Mouse (Mus musculus) C2C12 (cell line): ENCODE results near the gene Bub1.

Experiments
- CTCF ChIP-seq: IDR thresholded peaks from one replicate; pipeline ENCODE4 v1.5.1; 2011; ENCODE audit not compliant: control insufficient read depth, insufficient read depth, insufficient read length
- FOSL1 ChIP-seq: IDR thresholded peaks from one replicate; pipeline ENCODE4 v1.8.0; 2011; ENCODE audit warnings: mild to moderate bottlenecking, low read length; ENCODE audit not compliant: poor library complexity, insufficient read depth, severe bottlenecking
- MAX ChIP-seq: IDR thresholded peaks from one replicate; pipeline ENCODE4 v1.6.1; 2011; ENCODE audit warnings: mild to moderate bottlenecking, control low read depth
- MYOD1 ChIP-seq: IDR thresholded peaks from one replicate; pipeline ENCODE4 v1.6.1; 2011; ENCODE audit warnings: low read depth; ENCODE audit not compliant: control insufficient read depth, insufficient read length
- MYOG ChIP-seq: IDR thresholded peaks from one replicate; pipeline ENCODE4 v1.6.1; 2011; ENCODE audit not compliant: control insufficient read depth, insufficient read length; ENCODE audit errors: extremely low read depth
- USF1 ChIP-seq: IDR thresholded peaks from one replicate; pipeline ENCODE4 v1.6.1; 2011; ENCODE audit warnings: low read depth, mild to moderate bottlenecking, control low read depth, moderate library complexity

DNA sequence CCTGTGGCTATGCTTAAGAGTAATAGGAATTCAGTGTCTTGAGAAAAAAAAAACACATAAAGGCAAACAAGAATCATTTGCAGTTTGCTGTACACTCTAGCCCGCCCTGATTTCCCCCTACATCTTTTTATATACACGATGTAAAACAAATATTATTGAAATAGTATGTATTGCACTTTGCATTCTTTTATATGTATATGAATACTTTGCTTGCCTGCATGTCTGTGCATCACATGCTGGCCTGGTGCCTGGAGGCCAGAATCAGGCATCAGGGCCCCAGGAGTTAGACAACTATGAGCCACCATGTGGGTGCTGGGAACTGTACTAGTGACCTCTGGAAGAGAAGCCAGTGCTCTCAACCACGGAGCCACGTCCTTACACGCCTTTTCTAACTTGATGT lies 44.4 kb downstream of the Bub1 start:
- TF ChIP-seq CTCF, result no peak
- TF ChIP-seq MAX, result no peak
- TF ChIP-seq USF1, result no peak
- TF ChIP-seq FOSL1, result no peak
- no peak for TF ChIP-seq MYOD1
- no peak for TF ChIP-seq MYOG
